Mouse (Mus musculus): ENCODE results near the gene Mdfic. TPM values are rescaled to one million over a fixed set of nuclear protein-coding genes. Genes with fewer than 3 reads are reported as not detected.

Gene Mdfic
- polyA plus RNA-seq, 1 experiment, result 5.4 TPM

DNA sequence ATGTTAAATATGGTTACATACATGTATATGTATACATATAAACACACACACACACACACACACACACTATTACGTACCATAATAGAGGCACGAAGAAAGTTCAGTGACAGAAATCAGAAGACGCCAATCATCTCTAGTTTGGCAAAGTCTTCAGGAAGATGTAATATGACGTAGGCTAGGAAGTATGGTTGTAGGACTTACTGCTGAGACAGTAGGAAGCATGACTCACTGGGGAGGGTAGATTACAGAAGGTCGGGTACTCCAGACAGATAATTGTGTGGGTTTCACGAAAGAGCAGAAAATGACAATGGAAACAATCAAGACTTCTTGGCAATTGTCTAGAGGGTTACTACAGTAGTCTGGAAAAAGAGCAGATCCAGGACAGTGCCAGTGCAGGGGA lies 6.0 kb downstream of the Mdfic start:
- Histone ChIP-seq H3K9me3 (replicated peaks; ENCODE audit: control insufficient read depth, insufficient read depth, low read length, poor library complexity, severe bottlenecking) (no peaks in the 10 kb centered on the region), H3K27ac (ENCODE audit: insufficient read depth, low read length) (no peak overlapping the region), H3K27me3 (ENCODE audit: control insufficient read depth, insufficient read depth, low read length, poor library complexity, severe bottlenecking) (no peaks in the 10 kb centered on the region), H3K4me3 (ENCODE audit: low read depth, low read length) (no peak overlapping the region), H3K9ac (ENCODE audit: low read depth, poor library complexity, severe bottlenecking) (no peak overlapping the region), H3K36me3 (ENCODE audit: control insufficient read depth, insufficient read depth, low read length, poor library complexity, severe bottlenecking) (no peaks in the 10 kb centered on the region), H3K4me1 (ENCODE audit: control insufficient read depth, insufficient read depth, low read length) (no peaks in the 10 kb centered on the region)
- TF ChIP-seq EP300 (IDR thresholded peaks at IDR 0.05; ENCODE audit: insufficient read depth, low read depth, low read length) (no peak), CTCF (IDR thresholded peaks at IDR 0.05; ENCODE audit: low read depth, low read length) (no peak), POLR2A (IDR thresholded peaks at IDR 0.05; ENCODE audit: insufficient read depth, low read length) (no peak)

DNA sequence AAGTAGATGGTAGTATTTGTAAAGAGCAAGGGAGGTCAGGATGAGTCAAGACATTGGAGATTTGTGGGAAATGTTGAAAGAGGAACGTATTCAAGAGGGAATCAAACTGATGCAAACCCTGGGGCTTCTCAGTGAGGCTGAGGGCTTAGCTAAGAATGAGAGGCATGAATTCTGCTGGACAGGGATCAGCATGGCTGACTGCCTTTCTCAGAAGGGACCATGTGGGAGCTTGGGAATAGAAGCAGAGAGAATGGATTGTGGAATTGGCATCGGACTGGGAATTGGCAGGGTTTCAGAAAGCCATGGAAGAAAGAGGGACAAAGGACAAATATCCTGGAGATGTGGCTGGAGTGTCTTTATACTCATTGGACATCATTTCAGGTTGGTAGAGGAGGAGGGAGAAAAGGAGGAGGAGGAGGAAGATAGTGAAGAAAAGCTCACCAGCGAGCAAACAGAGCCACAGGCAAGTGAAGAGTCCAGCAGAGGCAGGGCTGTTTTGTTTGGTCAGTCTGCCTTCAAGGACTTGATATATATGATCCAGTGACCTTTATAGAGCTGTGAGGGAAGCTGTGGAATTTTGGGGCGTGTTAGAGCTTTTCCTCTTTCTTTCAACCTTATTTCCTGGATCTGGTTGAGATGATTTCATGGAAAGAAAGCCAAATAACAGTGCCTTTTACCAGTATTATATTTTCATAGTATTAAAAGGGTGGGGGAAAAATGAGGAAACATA lies 7.4 kb downstream of the Mdfic start:
- Histone ChIP-seq H3K4me3 (ENCODE audit: low read depth, low read length) (no peak overlapping the region), H3K4me1 (ENCODE audit: control insufficient read depth, insufficient read depth, low read length) (no peaks in the 10 kb centered on the region), H3K27me3 (ENCODE audit: control insufficient read depth, insufficient read depth, low read length, poor library complexity, severe bottlenecking) (no peaks in the 10 kb centered on the region), H3K27ac (ENCODE audit: insufficient read depth, low read length) (no peak overlapping the region), H3K9me3 (replicated peaks; ENCODE audit: control insufficient read depth, insufficient read depth, low read length, poor library complexity, severe bottlenecking) (no peaks in the 10 kb centered on the region), H3K36me3 (ENCODE audit: control insufficient read depth, insufficient read depth, low read length, poor library complexity, severe bottlenecking) (no peaks in the 10 kb centered on the region), H3K9ac (ENCODE audit: low read depth, poor library complexity, severe bottlenecking) (no peak overlapping the region)
- TF ChIP-seq EP300 (IDR thresholded peaks at IDR 0.05; ENCODE audit: insufficient read depth, low read depth, low read length) (no peak), CTCF (IDR thresholded peaks at IDR 0.05; ENCODE audit: low read depth, low read length) (no peak), POLR2A (IDR thresholded peaks at IDR 0.05; ENCODE audit: insufficient read depth, low read length) (no peak)

DNA sequence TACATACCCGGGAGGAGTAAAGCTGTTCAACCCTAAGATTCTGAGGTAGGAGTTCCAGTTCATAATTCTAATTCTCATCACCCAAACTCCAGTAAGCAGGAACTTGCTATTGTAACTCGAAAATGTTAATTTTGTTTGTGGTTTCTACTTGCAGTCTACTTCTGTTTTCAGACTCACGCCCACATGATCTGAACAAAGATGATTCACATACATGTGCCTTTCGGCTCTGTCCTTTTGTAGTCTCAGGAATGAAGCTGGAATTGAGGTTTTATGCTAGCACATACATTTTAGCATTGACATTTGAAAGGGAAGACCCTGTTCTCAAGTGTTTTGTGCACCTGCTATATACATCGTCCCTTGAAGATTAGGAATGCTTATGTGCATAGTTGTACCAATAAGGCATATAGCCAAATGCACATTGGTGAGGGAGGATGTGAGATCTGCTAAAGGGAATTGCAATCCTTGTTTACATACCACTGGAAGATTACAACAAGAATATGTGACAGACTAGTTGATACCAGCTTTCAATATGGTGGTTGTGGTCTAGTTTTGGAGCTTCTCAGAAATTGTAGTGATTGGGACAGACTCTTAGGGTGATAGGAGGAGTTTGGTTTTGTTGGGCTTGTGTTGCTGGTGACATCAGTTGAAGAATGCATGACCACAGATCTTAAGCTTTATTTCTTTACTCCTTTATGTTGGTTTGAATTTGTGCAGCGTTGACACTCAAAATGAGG lies 8.6 kb downstream of the Mdfic start:
- no peaks in the 10 kb centered on the region for H3K27me3 ChIP-seq (ENCODE audit: control insufficient read depth, insufficient read depth, low read length, poor library complexity, severe bottlenecking)
- H3K4me3 ChIP-seq (ENCODE audit: low read depth, low read length), result no peak overlapping the region
- no peak for TF ChIP-seq POLR2A (IDR thresholded peaks at IDR 0.05; ENCODE audit: insufficient read depth, low read length)
- no peak for TF ChIP-seq EP300 (IDR thresholded peaks at IDR 0.05; ENCODE audit: insufficient read depth, low read depth, low read length)
- TF ChIP-seq CTCF (IDR thresholded peaks at IDR 0.05; ENCODE audit: low read depth, low read length), result no peak
- no peaks in the 10 kb centered on the region for H3K4me1 ChIP-seq (ENCODE audit: control insufficient read depth, insufficient read depth, low read length)
- no peaks in the 10 kb centered on the region for H3K36me3 ChIP-seq (ENCODE audit: control insufficient read depth, insufficient read depth, low read length, poor library complexity, severe bottlenecking)
- no peak overlapping the region for H3K27ac ChIP-seq (ENCODE audit: insufficient read depth, low read length)
- H3K9ac ChIP-seq (ENCODE audit: low read depth, poor library complexity, severe bottlenecking), result no peak overlapping the region
- no peaks in the 10 kb centered on the region for H3K9me3 ChIP-seq (replicated peaks; ENCODE audit: control insufficient read depth, insufficient read depth, low read length, poor library complexity, severe bottlenecking)

DNA sequence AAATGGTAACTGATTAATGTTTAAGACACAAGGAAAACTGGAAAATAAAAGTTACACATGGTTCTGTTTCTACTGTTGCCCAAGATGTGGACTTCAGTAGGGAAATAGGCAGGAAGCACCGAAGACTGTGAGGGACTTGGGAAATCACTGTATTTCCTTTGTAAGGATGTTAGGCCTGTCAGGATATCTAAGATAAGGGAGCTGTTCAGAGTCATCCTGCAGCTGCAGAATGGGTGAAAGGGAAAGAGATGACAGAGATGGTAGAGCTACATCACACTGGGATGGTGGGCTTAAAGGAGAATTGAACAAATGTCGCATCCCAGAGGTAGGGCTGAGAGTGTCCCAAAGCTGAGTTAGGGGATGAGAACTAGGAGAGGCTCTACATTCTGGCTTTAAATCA lies 9.8 kb downstream of the Mdfic start:
- Histone ChIP-seq H3K36me3 (ENCODE audit: control insufficient read depth, insufficient read depth, low read length, poor library complexity, severe bottlenecking) (no peaks in the 10 kb centered on the region), H3K27ac (ENCODE audit: insufficient read depth, low read length) (no peak overlapping the region), H3K4me1 (ENCODE audit: control insufficient read depth, insufficient read depth, low read length) (no peaks in the 10 kb centered on the region), H3K9me3 (replicated peaks; ENCODE audit: control insufficient read depth, insufficient read depth, low read length, poor library complexity, severe bottlenecking) (no peaks in the 10 kb centered on the region), H3K27me3 (ENCODE audit: control insufficient read depth, insufficient read depth, low read length, poor library complexity, severe bottlenecking) (no peaks in the 10 kb centered on the region), H3K4me3 (ENCODE audit: low read depth, low read length) (no peak overlapping the region), H3K9ac (ENCODE audit: low read depth, poor library complexity, severe bottlenecking) (no peak overlapping the region)
- no peak for TF ChIP-seq CTCF (IDR thresholded peaks at IDR 0.05; ENCODE audit: low read depth, low read length)
- no peak for TF ChIP-seq EP300 (IDR thresholded peaks at IDR 0.05; ENCODE audit: insufficient read depth, low read depth, low read length)
- no peak for TF ChIP-seq POLR2A (IDR thresholded peaks at IDR 0.05; ENCODE audit: insufficient read depth, low read length)

DNA sequence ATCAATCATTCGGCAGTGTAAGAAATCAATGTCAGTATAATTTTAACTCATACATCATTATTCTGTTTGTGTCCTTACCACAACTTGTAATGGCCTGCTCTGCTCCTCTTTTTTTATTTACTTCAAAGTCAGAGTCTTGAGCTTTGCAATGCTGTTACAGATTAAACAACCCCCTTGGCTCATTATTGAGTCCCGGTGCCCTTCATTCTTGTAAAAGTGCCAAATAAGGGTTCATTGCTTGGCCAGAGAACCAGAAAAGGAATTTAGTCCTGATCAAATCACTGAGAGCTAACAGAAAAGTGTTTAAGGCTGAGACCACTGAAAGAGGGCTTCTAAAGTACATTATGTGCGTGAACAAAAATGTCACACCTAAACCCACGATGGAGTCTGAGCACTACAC lies 10.2 kb downstream of the Mdfic start:
- Histone ChIP-seq H3K36me3 (ENCODE audit: control insufficient read depth, insufficient read depth, low read length, poor library complexity, severe bottlenecking) (no peaks in the 10 kb centered on the region), H3K4me1 (ENCODE audit: control insufficient read depth, insufficient read depth, low read length) (no peaks in the 10 kb centered on the region), H3K27me3 (ENCODE audit: control insufficient read depth, insufficient read depth, low read length, poor library complexity, severe bottlenecking) (no peaks in the 10 kb centered on the region), H3K9ac (ENCODE audit: low read depth, poor library complexity, severe bottlenecking) (no peak overlapping the region), H3K9me3 (replicated peaks; ENCODE audit: control insufficient read depth, insufficient read depth, low read length, poor library complexity, severe bottlenecking) (no peaks in the 10 kb centered on the region), H3K27ac (ENCODE audit: insufficient read depth, low read length) (no peak overlapping the region), H3K4me3 (ENCODE audit: low read depth, low read length) (no peak overlapping the region)
- TF ChIP-seq EP300 (IDR thresholded peaks at IDR 0.05; ENCODE audit: insufficient read depth, low read depth, low read length) (no peak), CTCF (IDR thresholded peaks at IDR 0.05; ENCODE audit: low read depth, low read length) (no peak), POLR2A (IDR thresholded peaks at IDR 0.05; ENCODE audit: insufficient read depth, low read length) (no peak)

DNA sequence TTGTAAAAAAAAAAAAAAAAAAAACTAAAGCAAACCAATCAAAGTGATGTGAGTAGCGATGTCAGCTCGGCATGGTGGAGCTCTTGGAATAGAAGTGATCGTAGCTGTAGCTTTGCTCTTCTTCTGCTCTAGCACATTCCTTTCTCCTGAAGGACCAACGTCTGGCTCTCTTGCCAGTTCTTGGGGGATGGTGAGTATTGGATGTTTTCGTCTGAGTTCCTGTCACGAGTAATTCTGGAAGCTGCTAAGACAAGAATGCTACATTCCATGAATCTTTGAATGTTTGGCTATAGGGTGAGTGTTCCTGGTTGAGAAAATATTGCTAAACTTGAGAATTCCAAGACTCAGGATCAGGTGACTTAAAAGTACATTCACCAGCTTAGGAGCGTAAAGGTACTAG lies 11.0 kb downstream of the Mdfic start:
- no peaks in the 10 kb centered on the region for H3K4me1 ChIP-seq (ENCODE audit: control insufficient read depth, insufficient read depth, low read length)
- TF ChIP-seq CTCF (IDR thresholded peaks at IDR 0.05; ENCODE audit: low read depth, low read length) (no peak), POLR2A (IDR thresholded peaks at IDR 0.05; ENCODE audit: insufficient read depth, low read length) (no peak), EP300 (IDR thresholded peaks at IDR 0.05; ENCODE audit: insufficient read depth, low read depth, low read length) (no peak)
- H3K9me3 ChIP-seq (replicated peaks; ENCODE audit: control insufficient read depth, insufficient read depth, low read length, poor library complexity, severe bottlenecking), result no peaks in the 10 kb centered on the region
- no peaks in the 10 kb centered on the region for H3K36me3 ChIP-seq (ENCODE audit: control insufficient read depth, insufficient read depth, low read length, poor library complexity, severe bottlenecking)
- no peak overlapping the region for H3K4me3 ChIP-seq (ENCODE audit: low read depth, low read length)
- H3K27me3 ChIP-seq (ENCODE audit: control insufficient read depth, insufficient read depth, low read length, poor library complexity, severe bottlenecking), result no peaks in the 10 kb centered on the region
- no peak overlapping the region for H3K9ac ChIP-seq (ENCODE audit: low read depth, poor library complexity, severe bottlenecking)
- H3K27ac ChIP-seq (ENCODE audit: insufficient read depth, low read length), result no peak overlapping the region

Measured in ES-Bruce4 (cell line).